Mouse (Mus musculus): ENCODE results near the gene Rpsa. TPM values are rescaled to one million over a fixed set of nuclear protein-coding genes. Genes with fewer than 3 reads are reported as not detected.
A peak's percentile ranks its signal among the peaks of the same experiment; 100 is the strongest.

The Rpsa gene
- total and polyA plus RNA-seq, 3 experiments, result 726 to 4,532 (median 1,827) TPM

- Histone ChIP-seq H3K79me2 (ENCODE audit: control insufficient read depth, insufficient read depth, low read length, poor library complexity) (peaks cover 33% of the 10 kb centered on the region), H3K27ac (ENCODE audit: control insufficient read depth, low read depth, low read length) (peak overlapping the region; percentile 64), H3K4me1 (ENCODE audit: control insufficient read depth in 1 of 2, insufficient read depth in 2 of 2, low read length in 2 of 2) (peaks cover 0 to 7% of the 10 kb centered on the region in 2 experiments; a peak in 1 of 4 replicates), H3K4me3 (ENCODE audit: control insufficient read depth in 1 of 2, insufficient read depth in 1 of 2, low read depth in 2 of 2, low read length in 2 of 2) (peak overlapping the region; percentile 41 to 55), H3K9me3 (replicated peaks; ENCODE audit: insufficient read depth, low read length) (no peaks in the 10 kb centered on the region), H3K36me3 (ENCODE audit: control insufficient read depth in 1 of 2, insufficient read depth in 2 of 2, low read length in 2 of 2) (peaks cover 14 to 17% of the 10 kb centered on the region in 2 experiments), H3K27me3 (ENCODE audit: control insufficient read depth in 1 of 2, insufficient read depth in 2 of 2, low read length in 2 of 2) (no peaks in the 10 kb centered on the region), H3K9ac (ENCODE audit: control insufficient read depth, low read depth, low read length, poor library complexity, severe bottlenecking) (peak overlapping the region; percentile 81)
- TF ChIP-seq JUND (IDR thresholded peaks at IDR 0.05; ENCODE audit: low read depth, low read length) (no peak), ETS1 (IDR thresholded peaks at IDR 0.05; ENCODE audit: low read depth, low read length) (no peak), EP300 (IDR thresholded peaks at IDR 0.05; ENCODE audit: low read depth in 1 of 2, low read length in 2 of 2) (no peak), MEF2A (IDR thresholded peaks at IDR 0.05; ENCODE audit: extremely low read depth, insufficient replicate concordance, low read depth, low read length, poor library complexity, severe bottlenecking) (no peak), ZKSCAN1 (IDR thresholded peaks at IDR 0.05; ENCODE audit: low read depth, low read length) (no peak), ZNF384 (IDR thresholded peaks at IDR 0.05; ENCODE audit: low read depth, low read length) (no peak), BHLHE40 (IDR thresholded peaks at IDR 0.05; ENCODE audit: borderline replicate concordance, low read depth, low read length) (no peak), MXI1 (IDR thresholded peaks at IDR 0.05; ENCODE audit: low read depth, low read length) (no peak), POLR2AphosphoS2 (IDR thresholded peaks at IDR 0.05; ENCODE audit: low read length) (no peak), POLR2A (IDR thresholded peaks at IDR 0.05; ENCODE audit: control insufficient read depth in 1 of 2, insufficient read depth in 1 of 2, low read depth in 1 of 2, low read length in 2 of 2, poor library complexity in 1 of 2) (no peak), CTCF (IDR thresholded peaks at IDR 0.05 in 2 of 3, conservative IDR thresholded peaks at IDR 0.05 in 1 of 3; ENCODE audit: control insufficient read depth in 1 of 3, insufficient read depth in 1 of 3, low read depth in 2 of 3, low read length in 3 of 3, poor library complexity in 1 of 3, severe bottlenecking in 1 of 3) (no peak), MYC (IDR thresholded peaks at IDR 0.05; ENCODE audit: low read depth, low read length) (no peak), MAZ (IDR thresholded peaks at IDR 0.05; ENCODE audit: low read depth, low read length) (no peak), TAL1 (IDR thresholded peaks at IDR 0.05; ENCODE audit: low read length) (no peak), NRF1 (IDR thresholded peaks at IDR 0.05; ENCODE audit: insufficient read depth, low read depth, low read length, poor library complexity, severe bottlenecking) (no peak), GATA1 (IDR thresholded peaks at IDR 0.05; ENCODE audit: low read depth, low read length) (no peak), CHD2 (IDR thresholded peaks at IDR 0.05; ENCODE audit: low read length) (no peak)
- DNase-seq (ENCODE audit: low read depth, low spot score), result peak; percentile 29
Measured at GRCm38 (mm10) chr9:120126868-120127267, 621 bp upstream of the Rpsa start.

GRCm38 (mm10) chr9:120129276-120129675, 1.8 kb downstream of the Rpsa start:
- Histone ChIP-seq H3K4me3 (ENCODE audit: control insufficient read depth in 1 of 2, insufficient read depth in 1 of 2, low read depth in 2 of 2, low read length in 2 of 2) (peak overlapping the region; percentile 53 to 95), H3K27ac (ENCODE audit: control insufficient read depth, low read depth, low read length) (peak overlapping the region; percentile 96), H3K36me3 (ENCODE audit: control insufficient read depth in 1 of 2, insufficient read depth in 2 of 2, low read length in 2 of 2) (peaks cover 14 to 16% of the 10 kb centered on the region in 2 experiments), H3K4me1 (ENCODE audit: control insufficient read depth in 1 of 2, insufficient read depth in 2 of 2, low read length in 2 of 2) (peaks cover 0 to 7% of the 10 kb centered on the region in 2 experiments; a peak in 1 of 4 replicates), H3K27me3 (ENCODE audit: control insufficient read depth in 1 of 2, insufficient read depth in 2 of 2, low read length in 2 of 2) (no peaks in the 10 kb centered on the region), H3K9me3 (replicated peaks; ENCODE audit: insufficient read depth, low read length) (no peaks in the 10 kb centered on the region), H3K79me2 (ENCODE audit: control insufficient read depth, insufficient read depth, low read length, poor library complexity) (peaks cover 33% of the 10 kb centered on the region), H3K9ac (ENCODE audit: control insufficient read depth, low read depth, low read length, poor library complexity, severe bottlenecking) (peak overlapping the region; percentile 100)
- TF ChIP-seq CHD2 (IDR thresholded peaks at IDR 0.05; ENCODE audit: low read length), result no peak
- TF ChIP-seq MEF2A (IDR thresholded peaks at IDR 0.05; ENCODE audit: extremely low read depth, insufficient replicate concordance, low read depth, low read length, poor library complexity, severe bottlenecking), result no peak
- TF ChIP-seq CHD1 (IDR thresholded peaks at IDR 0.05; ENCODE audit: low read depth, low read length), result 0 out of 2 replicates have a peak, but pooled peaks have one; percentile 27
- 0 out of 2 replicates have a peak, but pooled peaks have one; percentile 6 for TF ChIP-seq SIN3A (IDR thresholded peaks at IDR 0.05; ENCODE audit: low read length)
- peak in 1 of 2 experiments; percentile 42; a peak in 1 of 4 replicates for TF ChIP-seq POLR2A (IDR thresholded peaks at IDR 0.05; ENCODE audit: control insufficient read depth in 1 of 2, insufficient read depth in 1 of 2, low read depth in 1 of 2, low read length in 2 of 2, poor library complexity in 1 of 2)
- TF ChIP-seq E2F4 (IDR thresholded peaks at IDR 0.05; ENCODE audit: borderline replicate concordance, low read depth, low read length), result no peak
- DNase-seq (ENCODE audit: low read depth, low spot score), result peak; percentile 53
